Mouse (Mus musculus): ENCODE measurements around the gene Dnajc12. TPM values are rescaled to one million over a fixed set of nuclear protein-coding genes. Genes with fewer than 3 reads are reported as not detected.
"Not testable (repeated sequence)": the region's sequence is repeated elsewhere in the genome, so short reads cannot be mapped to it uniquely, and the experiment has no call there.

Gene Dnajc12
- total and polyA plus RNA-seq, 3 experiments: 2.9 to 7.3 TPM; not detected in 1

- TF ChIP-seq MEF2A (IDR thresholded peaks at IDR 0.05; ENCODE audit: extremely low read depth, insufficient replicate concordance, low read depth, low read length, poor library complexity, severe bottlenecking) (no peak), ZNF384 (IDR thresholded peaks at IDR 0.05; ENCODE audit: low read depth, low read length) (no peak)
Measured at GRCm38 (mm10) chr10:63439694-63440228, 57.5 kb downstream of the Dnajc12 start (continued).

GRCm38 (mm10) chr10:63444602-63445387 is 62.6 kb downstream of the Dnajc12 start:
- H3K79me2 ChIP-seq (ENCODE audit: control insufficient read depth, insufficient read depth, low read length, poor library complexity); H3K9me3 ChIP-seq (replicated peaks; ENCODE audit: insufficient read depth, low read length); H3K27me3 ChIP-seq (ENCODE audit: control insufficient read depth in 1 of 2, insufficient read depth in 2 of 2, low read length in 2 of 2): not testable (repeated sequence)
- peak overlapping the region; percentile 100 for H3K27ac ChIP-seq (ENCODE audit: control insufficient read depth, low read depth, low read length)
- H3K9ac ChIP-seq (ENCODE audit: control insufficient read depth, low read depth, low read length, poor library complexity, severe bottlenecking): peak overlapping the region; percentile 65
- DNase-seq (ENCODE audit: low read depth, low spot score): peak; percentile 93
- TF ChIP-seq SMC3 (IDR thresholded peaks at IDR 0.05; ENCODE audit: low read depth, low read length) (0 out of 2 replicates have a peak, but pooled peaks have one; percentile 11), ZMIZ1 (IDR thresholded peaks at IDR 0.05; ENCODE audit: low read depth, low read length) (peak; percentile 50), POLR2A (IDR thresholded peaks at IDR 0.05; ENCODE audit: control insufficient read depth in 1 of 2, insufficient read depth in 1 of 2, low read depth in 1 of 2, low read length in 2 of 2, poor library complexity in 1 of 2) (peak in 1 of 2 experiments; percentile 57; a peak in 2 of 4 replicates), SIN3A (IDR thresholded peaks at IDR 0.05; ENCODE audit: low read length) (peak; percentile 80), MAFK (IDR thresholded peaks at IDR 0.05; ENCODE audit: borderline replicate concordance, low read depth, low read length) (peak; percentile 41; the same call in 1 of the 2 replicates), JUND (IDR thresholded peaks at IDR 0.05; ENCODE audit: low read depth, low read length) (0 out of 2 replicates have a peak, but pooled peaks have one; percentile 22), BHLHE40 (IDR thresholded peaks at IDR 0.05; ENCODE audit: borderline replicate concordance, low read depth, low read length) (peak; percentile 52; the same call in 1 of the 2 replicates), GATA1 (IDR thresholded peaks at IDR 0.05; ENCODE audit: low read depth, low read length) (peak; percentile 86), TAL1 (IDR thresholded peaks at IDR 0.05; ENCODE audit: low read length) (peak; percentile 77), MXI1 (IDR thresholded peaks at IDR 0.05; ENCODE audit: low read depth, low read length) (peak; percentile 64), MAX (IDR thresholded peaks at IDR 0.05; ENCODE audit: low read length) (peak; percentile 52), POLR2AphosphoS2 (IDR thresholded peaks at IDR 0.05; ENCODE audit: low read length) (0 out of 2 replicates have a peak, but pooled peaks have one; percentile 48), MEF2A (IDR thresholded peaks at IDR 0.05; ENCODE audit: extremely low read depth, insufficient replicate concordance, low read depth, low read length, poor library complexity, severe bottlenecking) (0 out of 2 replicates have a peak, but pooled peaks have one; percentile 25), NELFE (IDR thresholded peaks at IDR 0.05; ENCODE audit: low read depth, low read length) (peak; percentile 41), TCF12 (IDR thresholded peaks at IDR 0.05; ENCODE audit: low read depth, low read length) (peak; percentile 90), ETS1 (IDR thresholded peaks at IDR 0.05; ENCODE audit: low read depth, low read length) (peak; percentile 95), RCOR1 (IDR thresholded peaks at IDR 0.05; ENCODE audit: low read depth, low read length) (peak; percentile 60; the same call in 1 of the 2 replicates), MAZ (IDR thresholded peaks at IDR 0.05; ENCODE audit: low read depth, low read length) (peak; percentile 83), NRF1 (IDR thresholded peaks at IDR 0.05; ENCODE audit: insufficient read depth, low read depth, low read length, poor library complexity, severe bottlenecking) (peak; percentile 75), TBP (IDR thresholded peaks at IDR 0.05; ENCODE audit: low read depth, low read length) (peak; percentile 78), KAT2A (conservative IDR thresholded peaks at IDR 0.05; ENCODE audit: low read depth, low read length) (peak; percentile 28), HCFC1 (IDR thresholded peaks at IDR 0.05; ENCODE audit: low read depth, low read length) (peak; percentile 67), MYC (IDR thresholded peaks at IDR 0.05; ENCODE audit: low read depth, low read length) (peak; percentile 67), ZNF384 (IDR thresholded peaks at IDR 0.05; ENCODE audit: low read depth, low read length) (0 out of 2 replicates have a peak, but pooled peaks have one; percentile 28), EP300 (IDR thresholded peaks at IDR 0.05; ENCODE audit: low read depth in 1 of 2, low read length in 2 of 2) (peak; percentile 87 to 92)
- H3K4me3 ChIP-seq (ENCODE audit: control insufficient read depth in 1 of 2, insufficient read depth in 1 of 2, low read depth in 2 of 2, low read length in 2 of 2): peak overlapping the region; percentile 52 to 61
- peaks cover 16 to 26% of the 10 kb centered on the region in 2 experiments for H3K4me1 ChIP-seq (ENCODE audit: control insufficient read depth in 1 of 2, insufficient read depth in 2 of 2, low read length in 2 of 2)
- H3K36me3 ChIP-seq (ENCODE audit: control insufficient read depth in 1 of 2, insufficient read depth in 2 of 2, low read length in 2 of 2): peaks cover 0 to 24% of the 10 kb centered on the region in 2 experiments; a peak in 2 of 4 replicates
